Mouse (Mus musculus): ENCODE data around the gene Cdh11. TPM values are rescaled to one million over a fixed set of nuclear protein-coding genes. Genes with fewer than 3 reads are reported as not detected.

The Cdh11 gene
- polyA plus RNA-seq, 1 experiment from 2014 or later = 112 TPM

DNA sequence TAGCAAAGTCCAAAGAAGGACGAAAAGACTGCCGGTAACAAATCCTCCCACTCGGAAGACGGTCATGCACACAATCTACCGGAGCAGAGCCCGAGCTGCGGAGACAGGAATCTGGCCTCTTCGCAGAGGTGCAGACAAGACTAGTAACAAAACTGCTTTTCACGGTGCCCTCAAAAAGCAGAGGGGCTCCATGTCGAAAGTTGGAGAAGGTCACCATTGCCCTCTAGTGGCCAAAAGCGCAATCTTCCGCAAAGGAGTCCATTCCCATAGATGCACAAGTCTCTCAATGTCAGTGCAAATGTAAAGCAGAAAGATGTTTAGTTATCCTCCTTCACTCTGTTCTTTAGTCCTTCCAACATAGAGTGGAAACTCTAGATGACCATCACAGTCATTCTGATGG is 4.5 kb downstream of the Cdh11 start:
- H3K4me3 ChIP-seq (ENCODE audit: low read depth, low read length) = peak overlapping the region; percentile 82
- WGBS = under 1% methylated on average over 12 of the region's 12 CpGs
- no peak overlapping the region for H3K27ac ChIP-seq (ENCODE audit: low read depth)
- H3K4me2 ChIP-seq (ENCODE audit: low read length) = peak overlapping the region; percentile 74
- no peaks in the 10 kb centered on the region for H3K9me3 ChIP-seq (ENCODE audit: control insufficient read depth, low read length)
- DNase-seq (ENCODE audit: low spot score) (peak; percentile 95), ATAC-seq (replicated peaks; ENCODE audit: low FRiP score, low TSS enrichment, low read depth) (no peak)
- 0 out of 2 replicates have a peak, but pooled peaks cover 6% of the 10 kb centered on the region for H3K4me1 ChIP-seq (replicated peaks; ENCODE audit: control insufficient read depth, insufficient read depth, low read length)
- H3K36me3 ChIP-seq (ENCODE audit: control insufficient read depth, insufficient read depth, low read length) = peaks cover 26% of the 10 kb centered on the region
- H3K27me3 ChIP-seq (replicated peaks; ENCODE audit: control insufficient read depth, insufficient read depth, low read length) = peaks cover 10% of the 10 kb centered on the region; the same call in 1 of the 2 replicates
- peak overlapping the region; percentile 37 for H3K9ac ChIP-seq (ENCODE audit: low read length)

DNA sequence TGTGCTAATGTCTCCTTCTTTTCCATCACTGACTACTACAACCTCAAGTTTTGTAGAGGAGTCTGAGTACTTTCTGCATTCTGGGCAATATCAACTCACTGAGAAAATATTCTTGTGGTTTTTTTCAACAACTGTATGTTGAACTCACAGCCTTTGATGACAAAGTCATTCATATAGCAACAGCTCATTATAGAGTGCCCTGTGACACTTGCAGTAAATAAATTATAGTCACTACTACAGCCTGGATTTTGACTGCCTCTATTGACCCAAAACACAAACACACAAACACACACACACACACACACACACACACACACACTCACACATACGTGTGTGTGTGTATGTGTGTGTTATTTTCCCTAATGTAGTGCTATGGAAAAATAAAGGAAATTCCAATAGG is 10.8 kb downstream of the Cdh11 start:
- ATAC-seq (replicated peaks; ENCODE audit: low FRiP score, low TSS enrichment, low read depth) (no peak), DNase-seq (ENCODE audit: low spot score) (no peak)
- Histone ChIP-seq H3K27me3 (replicated peaks; ENCODE audit: control insufficient read depth, insufficient read depth, low read length) (no peaks in the 10 kb centered on the region), H3K4me1 (replicated peaks; ENCODE audit: control insufficient read depth, insufficient read depth, low read length) (peaks cover 6% of the 10 kb centered on the region; the same call in 1 of the 2 replicates), H3K4me3 (ENCODE audit: low read depth, low read length) (no peak overlapping the region), H3K4me2 (ENCODE audit: low read length) (no peak overlapping the region), H3K9me3 (ENCODE audit: control insufficient read depth, low read length) (no peaks in the 10 kb centered on the region), H3K36me3 (ENCODE audit: control insufficient read depth, insufficient read depth, low read length) (peaks cover 46% of the 10 kb centered on the region), H3K9ac (ENCODE audit: low read length) (no peak overlapping the region), H3K27ac (ENCODE audit: low read depth) (no peak overlapping the region)
- WGBS = 77% methylated on average over 1 of the region's 1 CpGs

DNA sequence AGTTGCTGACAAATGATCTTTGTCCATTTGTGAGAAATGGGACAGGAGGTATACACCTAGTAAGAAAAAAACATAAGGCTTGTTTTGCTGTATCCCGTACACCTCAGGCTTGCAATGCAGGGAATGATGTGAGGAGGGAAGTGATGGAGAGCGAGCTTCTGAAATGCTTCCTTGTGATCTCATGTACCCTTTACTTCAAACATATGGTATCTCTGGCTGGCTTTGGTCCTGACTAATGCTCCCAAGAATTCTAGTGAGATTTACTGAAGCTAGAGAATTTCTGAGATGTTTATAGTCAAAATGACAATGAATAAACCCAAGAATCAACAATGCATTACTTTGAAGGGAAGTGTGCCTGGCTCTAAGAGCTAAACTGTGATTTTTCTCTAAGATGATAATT is 14.0 kb downstream of the Cdh11 start:
- 61% methylated on average over 2 of the region's 2 CpGs for WGBS
- H3K4me1 ChIP-seq (replicated peaks; ENCODE audit: control insufficient read depth, insufficient read depth, low read length) = peaks cover 11% of the 10 kb centered on the region
- H3K9me3 ChIP-seq (ENCODE audit: control insufficient read depth, low read length) = no peaks in the 10 kb centered on the region
- peaks cover 25% of the 10 kb centered on the region for H3K36me3 ChIP-seq (ENCODE audit: control insufficient read depth, insufficient read depth, low read length)
- no peak overlapping the region for H3K27ac ChIP-seq (ENCODE audit: low read depth)
- ATAC-seq (replicated peaks; ENCODE audit: low FRiP score, low TSS enrichment, low read depth) = no peak
- H3K27me3 ChIP-seq (replicated peaks; ENCODE audit: control insufficient read depth, insufficient read depth, low read length) = no peaks in the 10 kb centered on the region
- no peak for DNase-seq (ENCODE audit: low spot score)
- H3K4me2 ChIP-seq (ENCODE audit: low read length) = no peak overlapping the region
- no peak overlapping the region for H3K9ac ChIP-seq (ENCODE audit: low read length)
- no peak overlapping the region for H3K4me3 ChIP-seq (ENCODE audit: low read depth, low read length)

DNA sequence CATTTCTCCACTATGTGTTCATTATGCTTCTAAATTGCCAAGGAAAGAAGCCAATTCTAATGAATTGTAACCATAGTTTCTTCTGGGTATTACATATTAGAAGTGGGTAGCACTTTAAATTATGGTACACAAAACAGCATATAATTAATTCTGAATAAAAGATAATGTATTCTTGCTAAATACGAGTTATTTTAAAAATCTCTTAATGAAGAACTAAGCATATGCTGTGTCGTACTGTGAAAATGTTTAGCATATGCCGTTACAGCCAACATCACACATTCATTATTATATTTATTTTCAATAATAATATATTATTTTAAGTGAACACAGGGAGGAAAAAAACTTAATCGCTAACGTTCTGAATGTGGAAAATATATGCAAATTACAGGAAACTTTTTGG is 31.6 kb downstream of the Cdh11 start:
- Histone ChIP-seq H3K27me3 (replicated peaks; ENCODE audit: control insufficient read depth, insufficient read depth, low read length) (no peaks in the 10 kb centered on the region), H3K4me1 (replicated peaks; ENCODE audit: control insufficient read depth, insufficient read depth, low read length) (no peaks in the 10 kb centered on the region), H3K27ac (ENCODE audit: low read depth) (no peak overlapping the region), H3K4me3 (ENCODE audit: low read depth, low read length) (no peak overlapping the region), H3K9me3 (ENCODE audit: control insufficient read depth, low read length) (no peaks in the 10 kb centered on the region), H3K9ac (ENCODE audit: low read length) (no peak overlapping the region), H3K36me3 (ENCODE audit: control insufficient read depth, insufficient read depth, low read length) (peaks cover 15% of the 10 kb centered on the region; the same call in 1 of the 2 replicates), H3K4me2 (ENCODE audit: low read length) (no peak overlapping the region)
- 92% methylated on average over 5 of the region's 5 CpGs for WGBS
- ATAC-seq (replicated peaks; ENCODE audit: low FRiP score, low TSS enrichment, low read depth) (no peak), DNase-seq (ENCODE audit: low spot score) (no peak)

DNA sequence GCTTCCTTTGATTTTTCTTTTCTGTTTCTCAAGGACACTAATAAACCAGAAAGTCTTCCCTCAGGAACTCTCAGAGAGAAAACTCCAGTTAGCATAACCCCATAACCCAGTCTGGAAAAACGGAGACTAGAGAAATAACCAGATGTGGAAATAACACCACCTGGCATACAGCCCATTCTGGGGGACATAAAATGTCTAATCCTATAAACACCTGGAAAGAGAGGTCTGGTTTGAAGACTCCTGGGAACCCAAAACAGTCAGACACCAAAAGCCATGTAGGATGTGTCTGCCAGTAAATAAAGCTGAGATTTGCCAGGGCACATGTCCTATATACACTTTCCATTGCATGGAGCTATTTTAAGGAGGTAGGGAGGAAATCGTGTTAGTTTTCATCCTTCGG is 42.5 kb downstream of the Cdh11 start:
- no peak overlapping the region for H3K9ac ChIP-seq (ENCODE audit: low read length)
- H3K4me3 ChIP-seq (ENCODE audit: low read depth, low read length) = no peak overlapping the region
- H3K9me3 ChIP-seq (ENCODE audit: control insufficient read depth, low read length) = no peaks in the 10 kb centered on the region
- peaks cover 6% of the 10 kb centered on the region; the same call in 1 of the 2 replicates for H3K4me1 ChIP-seq (replicated peaks; ENCODE audit: control insufficient read depth, insufficient read depth, low read length)
- H3K27me3 ChIP-seq (replicated peaks; ENCODE audit: control insufficient read depth, insufficient read depth, low read length) = no peaks in the 10 kb centered on the region
- H3K27ac ChIP-seq (ENCODE audit: low read depth) = peak overlapping the region; percentile 16; the same call in 1 of the 2 replicates
- DNase-seq (ENCODE audit: low spot score) (no peak), ATAC-seq (replicated peaks; ENCODE audit: low FRiP score, low TSS enrichment, low read depth) (no peak)
- no peak overlapping the region for H3K4me2 ChIP-seq (ENCODE audit: low read length)
- WGBS = 24% methylated on average over 3 of the region's 3 CpGs
- H3K36me3 ChIP-seq (ENCODE audit: control insufficient read depth, insufficient read depth, low read length) = no peaks in the 10 kb centered on the region

DNA sequence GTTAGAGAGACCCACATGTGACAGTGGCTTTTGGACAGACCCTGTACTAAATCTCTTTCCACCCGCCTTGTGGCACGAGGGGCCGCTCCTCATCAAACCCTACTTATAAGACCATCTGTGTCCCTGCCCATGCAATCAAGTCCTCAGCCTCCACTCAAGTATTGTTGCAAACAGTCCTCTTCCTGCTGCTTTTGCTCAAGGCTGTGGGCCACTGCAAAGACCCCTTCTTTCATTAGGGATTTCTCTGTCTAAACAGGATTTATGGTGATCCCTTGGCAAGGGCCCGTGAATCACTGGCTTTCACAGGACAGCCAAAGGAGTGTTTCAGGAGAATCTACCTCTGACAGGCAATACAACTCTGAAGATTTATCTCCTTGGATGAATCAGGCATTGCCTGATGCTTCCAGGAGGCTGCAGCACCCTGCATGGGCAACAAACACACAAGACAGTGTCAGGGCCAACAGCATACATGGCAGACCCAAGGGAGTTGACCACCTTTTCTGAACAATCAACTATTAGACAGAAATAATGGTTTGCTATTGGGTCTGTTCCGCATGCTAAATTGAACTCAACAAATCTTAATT is 43.3 kb downstream of the Cdh11 start:
- Histone ChIP-seq H3K9me3 (ENCODE audit: control insufficient read depth, low read length) (no peaks in the 10 kb centered on the region), H3K9ac (ENCODE audit: low read length) (no peak overlapping the region), H3K36me3 (ENCODE audit: control insufficient read depth, insufficient read depth, low read length) (no peaks in the 10 kb centered on the region), H3K27me3 (replicated peaks; ENCODE audit: control insufficient read depth, insufficient read depth, low read length) (no peaks in the 10 kb centered on the region), H3K4me1 (replicated peaks; ENCODE audit: control insufficient read depth, insufficient read depth, low read length) (peaks cover 6% of the 10 kb centered on the region; the same call in 1 of the 2 replicates), H3K4me2 (ENCODE audit: low read length) (no peak overlapping the region), H3K27ac (ENCODE audit: low read depth) (peak overlapping the region; percentile 33; the same call in 1 of the 2 replicates), H3K4me3 (ENCODE audit: low read depth, low read length) (no peak overlapping the region)
- WGBS = 64% methylated on average over 5 of the region's 5 CpGs
- DNase-seq (ENCODE audit: low spot score) (no peak), ATAC-seq (replicated peaks; ENCODE audit: low FRiP score, low TSS enrichment, low read depth) (no peak)

DNA sequence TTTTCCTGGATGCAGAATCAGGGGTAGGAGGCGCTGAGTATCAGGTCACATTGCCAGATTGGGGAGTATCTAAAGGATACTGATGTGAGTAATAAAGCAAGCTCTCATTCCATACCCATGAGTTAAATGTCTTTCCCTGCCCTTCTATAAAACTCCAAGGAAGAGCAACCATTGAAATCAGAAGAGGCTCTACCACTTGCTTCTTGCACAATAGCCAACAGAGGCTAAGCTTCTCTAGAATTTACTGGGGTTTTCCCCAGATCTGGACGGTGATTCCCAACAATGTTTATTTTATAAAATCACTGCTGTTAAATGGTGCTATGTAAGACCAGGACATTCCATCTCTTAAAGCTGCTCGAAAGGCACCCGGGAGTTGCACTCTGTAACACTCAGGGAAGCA is 44.5 kb downstream of the Cdh11 start:
- 42% methylated on average over 4 of the region's 4 CpGs for WGBS
- Histone ChIP-seq H3K27me3 (replicated peaks; ENCODE audit: control insufficient read depth, insufficient read depth, low read length) (no peaks in the 10 kb centered on the region), H3K27ac (ENCODE audit: low read depth) (no peak overlapping the region), H3K4me3 (ENCODE audit: low read depth, low read length) (no peak overlapping the region), H3K4me1 (replicated peaks; ENCODE audit: control insufficient read depth, insufficient read depth, low read length) (peaks cover 6% of the 10 kb centered on the region; the same call in 1 of the 2 replicates), H3K9ac (ENCODE audit: low read length) (no peak overlapping the region), H3K36me3 (ENCODE audit: control insufficient read depth, insufficient read depth, low read length) (no peaks in the 10 kb centered on the region), H3K9me3 (ENCODE audit: control insufficient read depth, low read length) (no peaks in the 10 kb centered on the region), H3K4me2 (ENCODE audit: low read length) (no peak overlapping the region)
- DNase-seq (ENCODE audit: low spot score) (no peak), ATAC-seq (replicated peaks; ENCODE audit: low FRiP score, low TSS enrichment, low read depth) (no peak)

DNA sequence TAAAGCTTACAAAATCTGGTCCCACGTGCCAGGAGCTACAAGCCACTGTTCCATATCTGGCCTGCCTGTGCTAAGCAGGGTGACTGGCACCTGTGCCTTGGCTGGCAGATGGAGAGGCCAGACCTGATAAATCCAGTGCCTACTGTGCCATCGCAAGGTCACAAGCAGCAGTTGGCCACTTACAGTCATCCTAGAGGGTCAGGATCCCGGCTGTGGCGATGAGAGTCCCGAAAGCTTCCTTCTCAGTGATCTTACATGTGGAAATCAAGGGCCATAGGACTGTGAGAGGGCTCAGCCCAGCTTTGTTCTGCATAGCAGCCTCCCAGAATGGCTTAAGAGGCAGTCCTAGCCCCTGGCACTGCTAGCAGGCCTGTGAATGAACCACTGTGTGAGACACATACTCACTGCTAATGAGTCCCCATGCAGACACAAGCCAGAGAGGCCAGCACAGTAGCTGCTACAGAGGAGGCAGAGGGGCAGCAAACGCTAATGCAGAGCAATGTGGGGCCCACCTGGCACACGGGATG is 46.4 kb downstream of the Cdh11 start:
- H3K9me3 ChIP-seq (ENCODE audit: control insufficient read depth, low read length) = no peaks in the 10 kb centered on the region
- ATAC-seq (replicated peaks; ENCODE audit: low FRiP score, low TSS enrichment, low read depth) = no peak
- no peak overlapping the region for H3K9ac ChIP-seq (ENCODE audit: low read length)
- WGBS = 80% methylated on average over 7 of the region's 7 CpGs
- H3K27me3 ChIP-seq (replicated peaks; ENCODE audit: control insufficient read depth, insufficient read depth, low read length) = no peaks in the 10 kb centered on the region
- no peak overlapping the region for H3K4me3 ChIP-seq (ENCODE audit: low read depth, low read length)
- H3K27ac ChIP-seq (ENCODE audit: low read depth) = no peak overlapping the region
- peaks cover 6% of the 10 kb centered on the region; the same call in 1 of the 2 replicates for H3K4me1 ChIP-seq (replicated peaks; ENCODE audit: control insufficient read depth, insufficient read depth, low read length)
- no peak for DNase-seq (ENCODE audit: low spot score)
- H3K4me2 ChIP-seq (ENCODE audit: low read length) = no peak overlapping the region
- no peaks in the 10 kb centered on the region for H3K36me3 ChIP-seq (ENCODE audit: control insufficient read depth, insufficient read depth, low read length)

DNA sequence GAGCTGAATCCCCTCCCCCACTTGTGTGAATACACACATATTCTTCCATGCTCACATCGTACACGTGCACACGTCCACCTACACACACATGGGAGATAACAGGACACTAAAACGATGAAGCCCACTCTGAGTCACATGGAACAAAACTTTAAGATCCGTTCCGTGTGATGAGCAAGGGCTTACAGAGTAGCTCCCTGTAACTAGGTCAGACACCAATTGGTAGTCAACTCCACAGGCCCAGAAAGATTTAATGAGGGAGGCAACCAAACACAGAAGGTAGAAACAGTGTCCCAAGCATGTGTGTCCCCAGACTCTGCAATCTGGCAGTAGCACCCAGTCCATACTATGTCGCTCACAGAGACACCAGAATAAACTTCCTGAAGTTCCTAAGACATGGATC is 47.0 kb downstream of the Cdh11 start:
- ATAC-seq (replicated peaks; ENCODE audit: low FRiP score, low TSS enrichment, low read depth) (no peak), DNase-seq (ENCODE audit: low spot score) (no peak)
- Histone ChIP-seq H3K4me3 (ENCODE audit: low read depth, low read length) (no peak overlapping the region), H3K27ac (ENCODE audit: low read depth) (no peak overlapping the region), H3K4me2 (ENCODE audit: low read length) (no peak overlapping the region), H3K36me3 (ENCODE audit: control insufficient read depth, insufficient read depth, low read length) (no peaks in the 10 kb centered on the region), H3K9ac (ENCODE audit: low read length) (no peak overlapping the region), H3K9me3 (ENCODE audit: control insufficient read depth, low read length) (no peaks in the 10 kb centered on the region), H3K4me1 (replicated peaks; ENCODE audit: control insufficient read depth, insufficient read depth, low read length) (peaks cover 6% of the 10 kb centered on the region; the same call in 1 of the 2 replicates), H3K27me3 (replicated peaks; ENCODE audit: control insufficient read depth, insufficient read depth, low read length) (no peaks in the 10 kb centered on the region)
- WGBS = 81% methylated on average over 7 of the region's 7 CpGs
